Mouse (Mus musculus): ENCODE data around the gene Atp5mpl. TPM values are rescaled to one million over a fixed set of nuclear protein-coding genes. Genes with fewer than 3 reads are reported as not detected.
A peak's percentile ranks its signal among the peaks of the same experiment; 100 is the strongest.
"Not testable (repeated sequence)": the region's sequence is repeated elsewhere in the genome, so short reads cannot be mapped to it uniquely, and the experiment has no call there.

Atp5mpl gene
- polyA plus RNA-seq, 1 experiment from 2014 or later, result 580 TPM

- Histone ChIP-seq H3K36me3 (replicated peaks) (no peaks in the 10 kb centered on the region), H3K27ac (replicated peaks) (no peak overlapping the region), H3K9me3 (no peaks in the 10 kb centered on the region), H3K4me3 (no peak overlapping the region), H3K4me1 (peaks cover 16% of the 10 kb centered on the region), H3K27me3 (replicated peaks; ENCODE audit: low read depth, poor library complexity, severe bottlenecking) (no peaks in the 10 kb centered on the region)
- WGBS, result 65% methylated on average over 6 of the region's 6 CpGs
- DNase-seq (ENCODE audit: low spot score), result no peak
These were observed 10.4 kb upstream of the Atp5mpl start for GRCm38 (mm10) chr12:111977138-111977537.

- Histone ChIP-seq H3K27ac (replicated peaks) (no peak overlapping the region), H3K27me3 (replicated peaks; ENCODE audit: low read depth, poor library complexity, severe bottlenecking) (no peaks in the 10 kb centered on the region), H3K36me3 (replicated peaks) (no peaks in the 10 kb centered on the region), H3K9me3 (no peaks in the 10 kb centered on the region), H3K4me3 (no peak overlapping the region), H3K4me1 (peaks cover 13% of the 10 kb centered on the region; the same call in 1 of the 2 replicates)
- 79% methylated on average over 6 of the region's 6 CpGs for WGBS
- no peak for DNase-seq (ENCODE audit: low spot score)
These were observed 7.8 kb upstream of the Atp5mpl start for GRCm38 (mm10) chr12:111974578-111974977.

GRCm38 (mm10) chr12:111972504-111972903, 5.7 kb upstream of the Atp5mpl start:
- WGBS, result 91% methylated on average over 10 of the region's 10 CpGs
- no peaks in the 10 kb centered on the region for H3K36me3 ChIP-seq (replicated peaks)
- H3K4me1 ChIP-seq, result peaks cover 10% of the 10 kb centered on the region; the same call in 1 of the 2 replicates
- no peaks in the 10 kb centered on the region for H3K9me3 ChIP-seq
- H3K27me3 ChIP-seq (replicated peaks; ENCODE audit: low read depth, poor library complexity, severe bottlenecking), result no peaks in the 10 kb centered on the region
- H3K27ac ChIP-seq (replicated peaks), result no peak overlapping the region
- no peak overlapping the region for H3K4me3 ChIP-seq
- no peak for DNase-seq (ENCODE audit: low spot score)

DNA sequence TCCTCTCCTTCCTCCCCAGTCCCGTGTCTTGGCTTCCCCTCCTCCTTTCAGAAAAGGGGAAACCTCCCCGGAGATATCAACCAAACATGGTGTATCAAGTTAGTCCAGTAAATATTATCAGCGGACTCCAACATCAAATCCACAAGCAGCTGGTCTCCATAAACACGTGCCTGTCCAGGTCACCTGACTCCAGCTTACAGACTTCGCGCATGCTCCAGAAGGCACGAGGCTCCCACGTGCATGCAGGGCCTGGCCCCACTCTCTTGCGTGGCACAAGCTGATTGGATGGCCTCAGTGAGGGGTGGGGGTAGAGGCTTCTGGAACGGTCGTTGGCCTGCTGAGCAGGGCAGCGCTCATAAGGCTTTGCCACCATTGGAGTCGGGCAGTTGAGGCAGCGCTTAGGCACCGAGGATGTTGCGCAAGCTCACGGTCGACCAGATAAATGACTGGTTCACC, 4.5 kb upstream of the Atp5mpl start, which contains the start of gene Tdrd9:
TSS of gene Tdrd9 (plus strand) at position 329 of the 456 bp plus-strand sequence.
- H3K4me1 ChIP-seq, result peaks cover under 1% of the 10 kb centered on the region
- 87% methylated on average over 18 of the region's 18 CpGs for WGBS
- H3K27me3 ChIP-seq (replicated peaks; ENCODE audit: low read depth, poor library complexity, severe bottlenecking), result no peaks in the 10 kb centered on the region
- H3K9me3 ChIP-seq, result no peaks in the 10 kb centered on the region
- H3K4me3 ChIP-seq, result no peak within 1 kb of the TSS
- DNase-seq (ENCODE audit: low spot score), result no peak
- H3K27ac ChIP-seq (replicated peaks), result no peak within 1 kb of the TSS
- H3K36me3 ChIP-seq (replicated peaks), result no peaks in the 10 kb centered on the region

GRCm38 (mm10) chr12:111970085-111970484, 3.3 kb upstream of the Atp5mpl start:
- no peak for DNase-seq (ENCODE audit: low spot score)
- Histone ChIP-seq H3K27ac (replicated peaks) (no peak overlapping the region), H3K9me3 (no peaks in the 10 kb centered on the region), H3K36me3 (replicated peaks) (peaks cover 2% of the 10 kb centered on the region), H3K4me1 (peaks cover 13% of the 10 kb centered on the region), H3K27me3 (replicated peaks; ENCODE audit: low read depth, poor library complexity, severe bottlenecking) (no peaks in the 10 kb centered on the region), H3K4me3 (no peak overlapping the region)
- 84% methylated on average over 4 of the region's 4 CpGs for WGBS

DNA sequence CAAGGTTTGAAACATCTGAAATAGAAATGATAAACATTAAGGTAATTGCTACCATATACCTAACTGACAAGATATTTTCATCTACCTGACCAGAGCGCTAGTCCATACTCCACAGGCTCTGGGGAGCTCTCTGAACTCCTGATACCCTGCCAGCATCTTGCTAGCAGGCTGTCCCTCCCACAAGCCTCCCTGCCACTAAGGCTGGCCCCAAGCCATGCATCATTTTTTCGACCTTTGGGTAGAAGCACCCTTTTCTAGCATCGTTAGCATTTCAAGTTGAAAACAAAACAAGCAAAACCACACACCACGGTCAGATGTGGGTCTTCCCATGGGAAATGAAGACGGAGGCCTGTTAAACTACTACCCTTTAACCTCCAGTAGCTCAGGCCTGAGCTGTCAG, 3.4 kb downstream of the Atp5mpl start:
- Histone ChIP-seq H3K36me3 (replicated peaks) (peaks cover 65% of the 10 kb centered on the region), H3K4me3 (no peak overlapping the region)
- WGBS, result 88% methylated on average over 5 of the region's 5 CpGs

GRCm38 (mm10) chr12:111958101-111958865, 8.5 kb downstream of the Atp5mpl start:
- DNase-seq (ENCODE audit: low spot score), result peak; percentile 68
- 49% methylated on average over 9 of the region's 9 CpGs for WGBS

More for the DNA sequence above, 3.4 kb downstream of the Atp5mpl start:
- peaks cover 16% of the 10 kb centered on the region for H3K4me1 ChIP-seq
- DNase-seq (ENCODE audit: low spot score), result no peak
- no peak overlapping the region for H3K27ac ChIP-seq (replicated peaks)
- H3K9me3 ChIP-seq, result peaks cover 5% of the 10 kb centered on the region; the same call in 1 of the 2 replicates
- H3K27me3 ChIP-seq (replicated peaks; ENCODE audit: low read depth, poor library complexity, severe bottlenecking), result no peaks in the 10 kb centered on the region

GRCm38 (mm10) chr12:111956173-111956572, 10.6 kb downstream of the Atp5mpl start:
- H3K27me3 ChIP-seq (replicated peaks; ENCODE audit: low read depth, poor library complexity, severe bottlenecking), result no peaks in the 10 kb centered on the region
- WGBS, result 64% methylated on average over 5 of the region's 5 CpGs

More at GRCm38 (mm10) chr12:111958101-111958865, 8.5 kb downstream of the Atp5mpl start:
- Histone ChIP-seq H3K27ac (replicated peaks) (no peak overlapping the region), H3K9me3 (peaks cover 5% of the 10 kb centered on the region; the same call in 1 of the 2 replicates), H3K4me3 (no peak overlapping the region), H3K4me1 (no peaks in the 10 kb centered on the region), H3K27me3 (replicated peaks; ENCODE audit: low read depth, poor library complexity, severe bottlenecking) (no peaks in the 10 kb centered on the region), H3K36me3 (replicated peaks) (peaks cover 47% of the 10 kb centered on the region)

GRCm38 (mm10) chr12:111951701-111952100, 15.1 kb downstream of the Atp5mpl start:
- H3K36me3 ChIP-seq (replicated peaks), result no peaks in the 10 kb centered on the region
- H3K9me3 ChIP-seq, result no peaks in the 10 kb centered on the region
- peaks cover 11% of the 10 kb centered on the region for H3K4me1 ChIP-seq
- DNase-seq (ENCODE audit: low spot score), result peak; percentile 29
- H3K27me3 ChIP-seq (replicated peaks; ENCODE audit: low read depth, poor library complexity, severe bottlenecking), result no peaks in the 10 kb centered on the region
- H3K4me3 ChIP-seq, result no peak overlapping the region
- no peak overlapping the region; the same call in 1 of the 2 replicates for H3K27ac ChIP-seq (replicated peaks)
- 36% methylated on average over 5 of the region's 5 CpGs for WGBS

More at GRCm38 (mm10) chr12:111956173-111956572, 10.6 kb downstream of the Atp5mpl start:
- Histone ChIP-seq H3K9me3 (peaks cover 5% of the 10 kb centered on the region; the same call in 1 of the 2 replicates), H3K4me3 (no peak overlapping the region), H3K4me1 (peaks cover 11% of the 10 kb centered on the region), H3K36me3 (replicated peaks) (peaks cover 27% of the 10 kb centered on the region), H3K27ac (replicated peaks) (no peak overlapping the region)
- no peak for DNase-seq (ENCODE audit: low spot score)

GRCm38 (mm10) chr12:111950486-111950885, 16.3 kb downstream of the Atp5mpl start:
- DNase-seq (ENCODE audit: low spot score), result no peak
- 86% methylated on average over 5 of the region's 5 CpGs for WGBS
- H3K9me3 ChIP-seq, result no peaks in the 10 kb centered on the region

DNA sequence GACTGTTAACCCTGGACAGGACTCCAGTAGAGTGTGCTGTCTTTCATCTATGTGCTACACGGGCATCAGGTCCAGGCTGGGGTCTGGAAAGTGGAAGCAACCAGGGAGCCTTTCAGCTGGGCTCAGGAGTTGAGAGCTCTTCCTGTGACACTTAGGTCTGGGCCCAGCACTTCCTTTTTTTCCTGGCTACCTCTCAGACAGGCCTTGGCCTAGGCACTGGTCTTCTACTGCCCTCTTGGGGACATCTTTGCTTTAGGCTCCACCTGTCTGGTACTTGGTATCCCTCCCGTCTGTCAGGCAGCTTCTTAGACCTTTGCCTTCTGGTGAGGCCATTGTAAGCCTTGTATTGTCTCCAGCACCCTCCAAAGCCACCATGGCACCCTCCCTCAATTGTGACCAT, 20.1 kb downstream of the Atp5mpl start:
- 51% methylated on average over 2 of the region's 2 CpGs for WGBS
- H3K4me3 ChIP-seq, result no peak overlapping the region
- H3K36me3 ChIP-seq (replicated peaks), result no peaks in the 10 kb centered on the region
- H3K4me1 ChIP-seq, result peaks cover 31% of the 10 kb centered on the region
- 0 out of 2 replicates have a peak overlapping the region, but pooled peaks have one; percentile 24 for H3K27ac ChIP-seq (replicated peaks)
- peak; percentile 25 for DNase-seq (ENCODE audit: low spot score)
- no peaks in the 10 kb centered on the region for H3K9me3 ChIP-seq
- H3K27me3 ChIP-seq (replicated peaks; ENCODE audit: low read depth, poor library complexity, severe bottlenecking), result no peaks in the 10 kb centered on the region

More at GRCm38 (mm10) chr12:111950486-111950885, 16.3 kb downstream of the Atp5mpl start:
- H3K27ac ChIP-seq (replicated peaks), result no peak overlapping the region
- H3K4me1 ChIP-seq, result peaks cover 12% of the 10 kb centered on the region
- H3K4me3 ChIP-seq, result no peak overlapping the region
- H3K36me3 ChIP-seq (replicated peaks), result no peaks in the 10 kb centered on the region
- H3K27me3 ChIP-seq (replicated peaks; ENCODE audit: low read depth, poor library complexity, severe bottlenecking), result no peaks in the 10 kb centered on the region

DNA sequence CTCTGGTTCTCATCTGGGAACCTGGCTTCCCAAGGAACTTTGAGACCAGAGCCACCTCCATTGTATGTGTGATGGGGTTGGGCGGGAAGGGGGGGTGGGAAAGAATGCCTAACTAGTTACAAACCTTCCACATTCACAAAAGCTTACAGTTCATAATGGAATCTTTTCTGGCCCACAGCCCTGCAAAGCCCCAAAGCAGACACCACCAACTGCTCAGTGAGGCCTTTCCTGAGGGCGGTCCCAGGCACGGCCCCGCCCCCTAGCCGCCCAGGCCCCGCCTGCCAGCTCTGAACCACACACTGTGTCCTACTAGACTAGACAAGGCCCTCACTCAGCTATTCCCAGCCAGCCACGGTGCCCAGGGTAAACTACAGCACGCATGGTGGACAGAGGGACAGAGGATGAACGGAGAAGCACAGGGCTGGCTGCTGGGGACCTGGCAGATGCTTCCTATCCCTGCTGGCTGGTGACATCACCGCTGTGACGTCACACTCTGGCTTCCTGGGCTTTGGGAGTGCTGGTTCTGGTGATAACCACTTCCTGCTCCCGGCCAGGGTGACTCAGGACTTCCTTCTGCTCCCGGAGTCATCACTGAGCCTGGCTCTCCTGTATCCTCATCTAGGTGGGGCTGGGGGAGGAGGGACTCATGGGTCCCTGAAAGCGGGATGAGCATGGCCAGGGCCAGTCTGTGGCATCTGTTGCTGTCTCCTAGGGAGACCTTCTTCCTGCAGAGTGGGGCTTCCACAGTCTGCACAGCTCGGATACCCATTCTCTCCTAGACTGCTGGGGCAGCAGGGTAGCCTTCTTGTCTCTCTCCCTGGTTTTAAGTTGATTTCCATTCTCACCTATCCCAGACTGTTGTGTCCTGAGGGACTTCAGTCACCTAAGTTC, 20.8 kb downstream of the Atp5mpl start:
- not testable (repeated sequence) for DNase-seq (ENCODE audit: low spot score); H3K4me3 ChIP-seq; H3K9me3 ChIP-seq; H3K36me3 ChIP-seq (replicated peaks); H3K27me3 ChIP-seq (replicated peaks; ENCODE audit: low read depth, poor library complexity, severe bottlenecking)
- WGBS, result 71% methylated on average over 14 of the region's 15 CpGs
- peak overlapping the region; percentile 74 for H3K27ac ChIP-seq (replicated peaks)
- H3K4me1 ChIP-seq, result peaks cover 26% of the 10 kb centered on the region
